Mouse (Mus musculus) CH12.LX (cell line): Measurements from ENCODE around the gene Ppp1r27.

ENCODE experiments used
- CTCF ChIP-seq, 2 experiments: IDR thresholded peaks in 1 of 2; conservative IDR thresholded peaks in 1 of 2; 2 replicates each; pipeline ENCODE4 v1.5.1; 2011 to 2012; ENCODE audit warnings: low read depth in 2 of 2, low read length in 2 of 2, improper control_type of control experiment in 1 of 2, inconsistent platforms in 1 of 2, mild to moderate bottlenecking in 1 of 2, moderate library complexity in 1 of 2
- KAT2A ChIP-seq: IDR thresholded peaks from 2 replicates; pipeline ENCODE4 v1.6.1; 2012; ENCODE audit warnings: low read length, improper control_type of control experiment, inconsistent platforms; ENCODE audit not compliant: insufficient replicate concordance
- MAFK ChIP-seq: IDR thresholded peaks from 2 replicates; pipeline ENCODE4 v1.6.1; 2011; ENCODE audit warnings: low read length, improper control_type of control experiment; ENCODE audit not compliant: insufficient replicate concordance
- MEF2A ChIP-seq: IDR thresholded peaks from 2 replicates; pipeline ENCODE4 v1.6.1; 2014; ENCODE audit warnings: low read depth, mild to moderate bottlenecking, inconsistent platforms, low read length, improper control_type of control experiment, borderline replicate concordance
- MYC ChIP-seq: IDR thresholded peaks from 2 replicates; pipeline ENCODE4 v1.6.1; 2011; ENCODE audit warnings: low read depth, mild to moderate bottlenecking, improper control_type of control experiment, low read length
- NRF1 ChIP-seq: IDR thresholded peaks from 2 replicates; pipeline ENCODE4 v1.6.1; 2014; ENCODE audit warnings: low read depth, mild to moderate bottlenecking, inconsistent platforms, low read length, improper control_type of control experiment, moderate library complexity
- POLR2A ChIP-seq: IDR thresholded peaks from 2 replicates; pipeline ENCODE4 v1.6.1; 2011; ENCODE audit warnings: low read depth, mild to moderate bottlenecking, improper control_type of control experiment, low read length
- POLR2AphosphoS2 ChIP-seq: IDR thresholded peaks from 2 replicates; pipeline ENCODE4 v1.6.1; 2011; ENCODE audit warnings: low read depth, low read length, improper control_type of control experiment
- USF1 ChIP-seq: IDR thresholded peaks from 2 replicates; pipeline ENCODE4 v1.6.1; 2014; ENCODE audit warnings: low read depth, mild to moderate bottlenecking, inconsistent platforms, low read length, improper control_type of control experiment

GRCm38 (mm10) chr11:120527690-120528354 is 23.1 kb downstream of the Ppp1r27 start:
- TF ChIP-seq CTCF (conservative IDR thresholded peaks at IDR 0.05 in 1 of 2, IDR thresholded peaks at IDR 0.05 in 1 of 2; ENCODE audit: low read depth in 2 of 2, low read length in 2 of 2) (no peak), MYC (no peak), KAT2A (no peak), MAFK (no peak), NRF1 (no peak), POLR2AphosphoS2 (no peak), MEF2A (no peak), POLR2A (no peak), USF1 (no peak)
